Comparison of ENCODE assay signal across 10 mouse cellular contexts in genomic region chr6:49656359-49657280, GRCm38 (mm10).
DNase-seq lines count a peak whose midpoint lies in the region; ATAC-seq and TF ChIP-seq lines count a peak whose summit lies in the region.
"Had no signal": no experiment of that assay in that cellular context is flagged by ENCODE, and none has a peak within 500 bp of the region (broad histone marks: within the 10 kb centered on the region; RNA-seq: fewer than 3 reads in every experiment).

No protein-coding gene starts in this region.

- TF ChIP-seq CTCF in lung, embryonic 14.5 days (IDR thresholded peaks at IDR 0.05; ENCODE audit: low read depth): no peak
- no peak for TF ChIP-seq CTCF in gastrocnemius, adult 2 months (IDR thresholded peaks at IDR 0.05)

- intact Hi-C loops in gastrocnemius, adult 2 months (cut with DNase I): no loop called here

- no peak overlapping the region for H3K4me3 ChIP-seq in lung, embryonic 14.5 days (ENCODE audit: low read depth, low read length)
- H3K4me3 ChIP-seq in intestine, embryonic 16.5 days (ENCODE audit: low read length): no peak overlapping the region
- no peak overlapping the region for H3K4me3 ChIP-seq in gastrocnemius, adult 2 months
- H3K4me3 ChIP-seq in midbrain, embryonic 10.5 days: no peak overlapping the region
- H3K4me3 ChIP-seq: liver, embryonic 13.5 days; neural tube, embryonic 13.5 days had no signal

- no peaks in the 10 kb centered on the region for H3K4me1 ChIP-seq in lung, embryonic 14.5 days (ENCODE audit: insufficient read depth)
- H3K4me1 ChIP-seq in intestine, embryonic 16.5 days (ENCODE audit: control insufficient read depth, insufficient read depth, low read length): peaks cover 9% of the 10 kb centered on the region; the same call in 1 of the 2 replicates
- H3K4me1 ChIP-seq in midbrain, embryonic 10.5 days: no peaks in the 10 kb centered on the region
- H3K4me1 ChIP-seq: liver, embryonic 13.5 days; neural tube, embryonic 13.5 days had no signal

- no peak overlapping the region for H3K27ac ChIP-seq in lung, embryonic 14.5 days (ENCODE audit: low read depth)
- 0 out of 2 replicates have a peak overlapping the region, but pooled peaks have one; percentile 10 for H3K27ac ChIP-seq in intestine, embryonic 16.5 days (ENCODE audit: low read length)
- no peak overlapping the region for H3K27ac ChIP-seq in gastrocnemius, adult 2 months
- no peak overlapping the region for H3K27ac ChIP-seq in midbrain, embryonic 10.5 days (replicated peaks)
- H3K27ac ChIP-seq: liver, embryonic 13.5 days; neural tube, embryonic 13.5 days had no signal

- no peak overlapping the region for H3K4me2 ChIP-seq in lung, embryonic 14.5 days
- no peak overlapping the region for H3K4me2 ChIP-seq in intestine, embryonic 16.5 days (ENCODE audit: low read depth, low read length)
- H3K4me2 ChIP-seq: liver, embryonic 13.5 days; neural tube, embryonic 13.5 days had no signal

- 58% methylated on average over 13 of the region's 13 CpGs for WGBS in lung, embryonic 14.5 days
- WGBS in intestine, embryonic 16.5 days: 59% methylated on average over 13 of the region's 13 CpGs
- 78% methylated on average over 13 of the region's 13 CpGs for WGBS in midbrain, embryonic 10.5 days

- no peak for ATAC-seq in lung, embryonic 14.5 days (ENCODE audit: insufficient read depth)
- peak; percentile 85 for ATAC-seq in activated CD4-positive, CD25-positive, alpha-beta regulatory T cell, adult 4 months
- ATAC-seq in intestine, embryonic 16.5 days: peak; percentile 96

- H3K9ac ChIP-seq in lung, embryonic 14.5 days: no peak overlapping the region
- H3K9ac ChIP-seq in intestine, embryonic 16.5 days (ENCODE audit: low read depth, low read length): no peak overlapping the region
- H3K9ac ChIP-seq: liver, embryonic 13.5 days; neural tube, embryonic 13.5 days had no signal

- no peaks in the 10 kb centered on the region for H3K9me3 ChIP-seq in lung, embryonic 14.5 days (ENCODE audit: low read depth, low read length)
- no peaks in the 10 kb centered on the region for H3K9me3 ChIP-seq in intestine, embryonic 16.5 days (ENCODE audit: control insufficient read depth, low read length)
- no peaks in the 10 kb centered on the region for H3K9me3 ChIP-seq in midbrain, embryonic 10.5 days (replicated peaks)
- H3K9me3 ChIP-seq: liver, embryonic 13.5 days; neural tube, embryonic 13.5 days had no signal

- no peaks in the 10 kb centered on the region for H3K36me3 ChIP-seq in lung, embryonic 14.5 days (ENCODE audit: insufficient read depth)
- H3K36me3 ChIP-seq in intestine, embryonic 16.5 days (ENCODE audit: control insufficient read depth, insufficient read depth, low read length): no peaks in the 10 kb centered on the region
- no peaks in the 10 kb centered on the region for H3K36me3 ChIP-seq in midbrain, embryonic 10.5 days
- H3K36me3 ChIP-seq: liver, embryonic 13.5 days; neural tube, embryonic 13.5 days had no signal

- no peaks in the 10 kb centered on the region for H3K27me3 ChIP-seq in lung, embryonic 14.5 days (ENCODE audit: insufficient read depth, low read length)
- H3K27me3 ChIP-seq in intestine, embryonic 16.5 days (replicated peaks; ENCODE audit: control insufficient read depth, insufficient read depth, low read length): no peaks in the 10 kb centered on the region
- no peaks in the 10 kb centered on the region for H3K27me3 ChIP-seq in midbrain, embryonic 10.5 days (ENCODE audit: low read depth, poor library complexity, severe bottlenecking)
- H3K27me3 ChIP-seq: liver, embryonic 13.5 days; neural tube, embryonic 13.5 days had no signal

- DNase-seq in lung, embryonic 14.5 days: peak; percentile 5
- DNase-seq in lung, postnatal 14 days: no peak
- DNase-seq in CD4-positive, CD25-positive, alpha-beta regulatory T cell, adult 2 months (ENCODE audit: low read depth, low spot score): peak; percentile 76
- no peak for DNase-seq in natural killer cell, adult 2 months (ENCODE audit: low spot score in 2 of 2)
- no peak for DNase-seq in gastrocnemius, adult 2 months
- DNase-seq in midbrain, embryonic 10.5 days (ENCODE audit: low spot score): no peak
- DNase-seq: liver, embryonic 13.5 days had no signal

Comparison
In these comparisons a context has a peak if more than half of its experiments do, and no peak if none do; other contexts are left out.
1. DNase-seq: peak in lung, embryonic 14.5 days (single experiment) and CD4-positive, CD25-positive, alpha-beta regulatory T cell, adult 2 months (single experiment); none in lung, postnatal 14 days (single experiment), natural killer cell, adult 2 months (0 of 2), gastrocnemius, adult 2 months (single experiment) and midbrain, embryonic 10.5 days (single experiment).